Mouse (Mus musculus): ENCODE measurements around the gene Prcd.

- TF ChIP-seq POLR2A (IDR thresholded peaks at IDR 0.05; ENCODE audit: borderline replicate concordance, control insufficient read depth, low read depth, low read length) (no peak), CTCF (IDR thresholded peaks at IDR 0.05; ENCODE audit: control insufficient read depth, insufficient read depth, low read length) (no peak)
Observed at GRCm38 (mm10) chr11:116654255-116654821, 1.0 kb downstream of the Prcd start, which contains the start of gene Cygb.

Measured in bone marrow, adult 2 months (tissue).